Mouse (Mus musculus) ES-E14 (cell line): ENCODE results near the gene Bach2.

Experiments
- CHD2 ChIP-seq: IDR thresholded peaks from 2 replicates; pipeline ENCODE4 v1.6.1; 2014; ENCODE audit warnings: mild to moderate bottlenecking, low read depth, low read length, inconsistent platforms
- HCFC1 ChIP-seq: IDR thresholded peaks from 2 replicates; pipeline ENCODE4 v1.6.1; 2012; ENCODE audit warnings: low read length, inconsistent platforms, borderline replicate concordance; ENCODE audit not compliant: insufficient read depth
- MAFK ChIP-seq: IDR thresholded peaks from 2 replicates; pipeline ENCODE4 v1.6.1; 2014; ENCODE audit warnings: mild to moderate bottlenecking, low read depth, low read length, inconsistent platforms; ENCODE audit not compliant: insufficient read depth
- ZC3H11A ChIP-seq: IDR thresholded peaks from 2 replicates; pipeline ENCODE4 v1.6.1; 2012; ENCODE audit warnings: low read depth, mild to moderate bottlenecking, inconsistent platforms, low read length, borderline replicate concordance

GRCm38 (mm10) chr4:32210424-32211184 is 28.0 kb upstream of the Bach2 start:
- TF ChIP-seq MAFK (no peak), CHD2 (no peak), HCFC1 (no peak), ZC3H11A (no peak)
